Mouse (Mus musculus): ENCODE results near the gene Ccdc177. TPM values are rescaled to one million over a fixed set of nuclear protein-coding genes. Genes with fewer than 3 reads are reported as not detected.

Ccdc177 gene
- polyA plus RNA-seq, 1 experiment from 2014 or later = not detected

DNA sequence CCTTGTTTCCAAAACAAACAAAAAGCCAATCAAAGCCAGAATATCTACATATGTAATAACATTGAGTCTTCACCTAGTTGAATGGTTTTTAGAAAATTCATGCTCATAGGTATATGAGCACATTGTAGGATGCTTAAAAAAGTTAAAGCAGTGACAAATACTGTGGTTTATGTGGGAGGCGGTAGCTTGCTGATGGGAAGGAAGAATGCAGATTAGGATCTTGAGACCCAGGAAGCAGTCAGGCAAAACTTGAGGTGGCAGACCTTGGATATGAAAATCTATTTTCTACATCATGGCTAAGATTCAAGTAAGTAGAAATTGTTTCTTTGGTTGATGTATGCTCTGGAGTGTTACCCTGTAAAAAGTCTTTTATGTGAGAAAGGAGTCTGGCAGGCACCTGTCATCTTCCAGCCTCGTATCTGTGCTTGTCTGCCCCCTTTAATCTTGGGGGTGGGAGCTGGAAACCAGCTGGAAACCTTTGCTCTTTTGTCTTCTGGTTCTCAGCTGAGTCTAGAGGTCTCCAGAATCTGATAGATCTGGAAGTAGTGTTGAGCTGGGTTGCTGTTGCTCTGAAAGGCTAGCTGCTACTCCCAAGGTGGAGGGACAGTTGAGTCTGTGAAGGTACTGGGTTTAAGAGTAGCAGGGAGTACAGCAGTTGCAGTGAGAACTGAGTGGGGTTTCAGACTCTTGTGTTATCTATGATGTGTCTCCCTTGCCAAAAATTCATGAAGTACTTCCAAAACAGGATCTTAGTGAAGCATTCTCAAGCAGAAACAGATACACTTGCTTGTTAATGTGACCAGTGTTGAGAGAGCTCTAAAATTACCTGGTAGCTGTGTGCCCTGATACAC lies 34.7 kb upstream of the Ccdc177 start:
- 0 out of 2 replicates have a peak overlapping the region, but pooled peaks have one; percentile 22 for H3K27ac ChIP-seq (ENCODE audit: low read depth, low read length)
- no peaks in the 10 kb centered on the region for H3K9me3 ChIP-seq (replicated peaks; ENCODE audit: control insufficient read depth, low read length)
- peaks cover 17% of the 10 kb centered on the region for H3K4me1 ChIP-seq (ENCODE audit: control insufficient read depth, insufficient read depth, low read length)
- H3K9ac ChIP-seq (ENCODE audit: low read depth, low read length) = no peak overlapping the region
- no peak overlapping the region for H3K4me2 ChIP-seq
- WGBS (ENCODE audit: insufficient replicate concordance) = 55% methylated on average over 2 of the region's 2 CpGs
- ATAC-seq (replicated peaks; ENCODE audit: insufficient number of reproducible peaks, low FRiP score, low TSS enrichment) = no peak
- no peaks in the 10 kb centered on the region for H3K36me3 ChIP-seq (ENCODE audit: control insufficient read depth, insufficient read depth, low read length)
- H3K27me3 ChIP-seq (ENCODE audit: control insufficient read depth, insufficient read depth, low read length) = no peaks in the 10 kb centered on the region
- no peak overlapping the region for H3K4me3 ChIP-seq (ENCODE audit: low read depth, low read length)

GRCm38 (mm10) chr12:80794522-80794921 lies 34.0 kb upstream of the Ccdc177 start:
- H3K9me3 ChIP-seq (replicated peaks; ENCODE audit: control insufficient read depth, low read length) = no peaks in the 10 kb centered on the region
- no peak for ATAC-seq (replicated peaks; ENCODE audit: insufficient number of reproducible peaks, low FRiP score, low TSS enrichment)
- H3K4me1 ChIP-seq (ENCODE audit: control insufficient read depth, insufficient read depth, low read length) = peaks cover 22% of the 10 kb centered on the region
- H3K9ac ChIP-seq (ENCODE audit: low read depth, low read length) = no peak overlapping the region
- no peaks in the 10 kb centered on the region for H3K36me3 ChIP-seq (ENCODE audit: control insufficient read depth, insufficient read depth, low read length)
- 96% methylated on average over 4 of the region's 4 CpGs for WGBS (ENCODE audit: insufficient replicate concordance)
- H3K27ac ChIP-seq (ENCODE audit: low read depth, low read length) = no peak overlapping the region
- H3K4me3 ChIP-seq (ENCODE audit: low read depth, low read length) = no peak overlapping the region
- H3K4me2 ChIP-seq = no peak overlapping the region
- H3K27me3 ChIP-seq (ENCODE audit: control insufficient read depth, insufficient read depth, low read length) = no peaks in the 10 kb centered on the region

GRCm38 (mm10) chr12:80793535-80793934 lies 33.0 kb upstream of the Ccdc177 start:
- 74% methylated on average over 1 of the region's 1 CpGs for WGBS (ENCODE audit: insufficient replicate concordance)
- Histone ChIP-seq H3K27ac (ENCODE audit: low read depth, low read length) (no peak overlapping the region), H3K9ac (ENCODE audit: low read depth, low read length) (no peak overlapping the region), H3K36me3 (ENCODE audit: control insufficient read depth, insufficient read depth, low read length) (no peaks in the 10 kb centered on the region), H3K27me3 (ENCODE audit: control insufficient read depth, insufficient read depth, low read length) (no peaks in the 10 kb centered on the region), H3K4me2 (no peak overlapping the region), H3K4me1 (ENCODE audit: control insufficient read depth, insufficient read depth, low read length) (peaks cover 22% of the 10 kb centered on the region), H3K4me3 (ENCODE audit: low read depth, low read length) (no peak overlapping the region), H3K9me3 (replicated peaks; ENCODE audit: control insufficient read depth, low read length) (no peaks in the 10 kb centered on the region)
- ATAC-seq (replicated peaks; ENCODE audit: insufficient number of reproducible peaks, low FRiP score, low TSS enrichment) = no peak

DNA sequence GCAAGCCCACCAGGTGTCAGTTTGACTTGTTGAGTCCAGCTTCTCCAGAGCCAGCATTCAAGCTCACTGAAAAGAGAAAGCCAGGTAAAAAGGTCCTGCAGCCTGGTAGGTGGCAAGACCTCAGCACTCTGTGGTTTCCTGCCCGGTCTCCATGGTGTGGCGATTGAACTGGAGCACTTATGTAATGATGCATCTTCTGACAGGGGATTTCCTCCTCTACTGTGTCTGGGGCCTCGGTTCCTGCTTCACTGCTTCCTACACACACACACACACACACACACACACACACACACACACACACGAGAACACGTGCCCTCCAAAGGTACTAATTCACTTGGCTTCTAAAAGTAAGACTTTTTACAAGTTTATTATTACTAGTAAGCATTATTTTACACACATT lies 32.4 kb upstream of the Ccdc177 start:
- ATAC-seq (replicated peaks; ENCODE audit: insufficient number of reproducible peaks, low FRiP score, low TSS enrichment) = no peak
- Histone ChIP-seq H3K36me3 (ENCODE audit: control insufficient read depth, insufficient read depth, low read length) (no peaks in the 10 kb centered on the region), H3K27ac (ENCODE audit: low read depth, low read length) (no peak overlapping the region), H3K9me3 (replicated peaks; ENCODE audit: control insufficient read depth, low read length) (no peaks in the 10 kb centered on the region), H3K9ac (ENCODE audit: low read depth, low read length) (0 out of 2 replicates have a peak overlapping the region, but pooled peaks have one; percentile 10), H3K4me2 (peak overlapping the region; percentile 11; the same call in 1 of the 2 replicates), H3K27me3 (ENCODE audit: control insufficient read depth, insufficient read depth, low read length) (no peaks in the 10 kb centered on the region), H3K4me3 (ENCODE audit: low read depth, low read length) (no peak overlapping the region), H3K4me1 (ENCODE audit: control insufficient read depth, insufficient read depth, low read length) (peaks cover 24% of the 10 kb centered on the region)
- WGBS (ENCODE audit: insufficient replicate concordance) = 66% methylated on average over 5 of the region's 5 CpGs

DNA sequence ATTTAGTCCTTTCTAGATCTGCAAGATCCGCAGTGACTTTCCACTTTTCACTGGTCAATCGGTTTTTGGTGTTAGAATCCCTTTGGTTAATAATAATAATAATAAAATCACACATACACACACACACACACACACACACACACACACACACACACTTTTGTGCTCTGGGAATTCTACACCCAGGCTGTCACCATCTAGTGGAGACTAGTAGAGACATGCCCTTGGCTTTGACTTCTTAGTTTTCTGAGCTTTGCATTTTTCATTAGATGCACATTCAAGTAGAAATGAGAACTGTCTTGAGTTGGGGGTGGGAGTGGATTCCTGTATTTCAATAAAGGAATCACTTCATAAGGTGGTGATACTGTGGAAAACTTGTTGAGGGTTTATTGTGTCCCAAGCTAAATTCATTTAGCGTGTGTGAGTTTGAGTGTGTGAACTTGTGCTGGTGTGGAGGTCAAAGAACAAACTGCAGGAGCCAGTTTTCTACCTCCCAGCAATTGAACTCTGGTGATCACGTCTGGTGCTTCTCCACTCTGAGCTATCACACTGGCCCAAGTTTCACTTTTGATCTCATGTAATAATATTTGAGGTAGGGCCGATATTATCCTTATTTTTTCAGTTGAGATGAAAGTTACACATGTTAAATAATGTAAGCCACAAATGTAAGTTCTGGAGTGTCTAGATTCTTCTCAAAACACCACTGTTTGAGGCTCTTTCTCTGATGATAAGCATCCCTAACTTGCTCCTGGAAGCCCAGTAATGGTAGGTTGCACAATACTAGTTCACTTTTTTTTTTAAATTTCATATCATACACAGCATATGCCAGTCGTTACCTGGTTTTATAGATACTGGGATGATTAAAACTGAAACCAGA lies 31.3 kb upstream of the Ccdc177 start:
- no peak for ATAC-seq (replicated peaks; ENCODE audit: insufficient number of reproducible peaks, low FRiP score, low TSS enrichment)
- peak overlapping the region; percentile 38; the same call in 1 of the 2 replicates for H3K27ac ChIP-seq (ENCODE audit: low read depth, low read length)

DNA sequence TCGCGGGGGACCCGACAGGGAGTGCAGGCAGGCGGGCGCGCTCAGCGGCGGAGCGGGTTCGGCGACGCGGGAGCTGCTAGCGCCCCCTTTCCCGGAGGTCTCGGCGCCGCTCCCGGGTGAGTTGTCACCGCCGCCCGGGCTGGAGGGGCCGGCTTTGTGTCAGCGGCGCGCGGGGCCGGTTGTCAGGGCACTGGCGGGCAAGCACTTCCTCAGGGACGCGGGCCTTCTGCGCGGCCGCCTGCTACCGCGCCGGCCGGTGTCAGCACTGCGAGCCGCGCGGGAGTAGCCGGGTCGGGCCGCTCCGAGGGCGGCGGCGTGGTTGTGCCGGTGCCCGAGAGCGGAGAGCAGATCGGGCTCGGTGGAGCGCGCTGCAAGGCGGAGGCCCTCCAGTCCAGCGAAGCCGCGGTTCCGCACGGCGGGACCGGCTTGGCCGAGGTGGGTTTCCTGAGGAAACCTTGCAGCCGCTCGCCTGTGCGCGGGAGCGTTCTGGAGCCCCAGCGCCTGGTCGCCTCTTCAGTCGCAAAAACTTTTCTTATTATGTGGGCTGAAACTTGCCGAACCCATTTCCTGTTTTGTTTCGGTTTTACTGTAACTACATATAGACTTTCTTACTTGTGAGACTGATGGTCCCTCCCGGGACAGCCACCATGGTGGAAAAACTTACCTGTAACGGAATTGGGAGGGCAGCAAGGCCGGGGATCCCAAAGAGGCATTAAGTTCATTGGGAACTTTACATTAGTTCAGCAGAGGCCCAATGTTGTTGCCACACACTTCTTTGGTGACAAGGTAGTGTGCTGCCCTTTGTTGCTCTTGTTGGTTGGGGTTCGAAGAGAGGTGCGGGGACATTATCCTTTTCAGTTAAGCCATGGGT lies 30.4 kb upstream of the Ccdc177 start:
- H3K4me2 ChIP-seq = peak overlapping the region; percentile 75
- peak overlapping the region; percentile 98 for H3K4me3 ChIP-seq (ENCODE audit: low read depth, low read length)
- H3K9me3 ChIP-seq (replicated peaks; ENCODE audit: control insufficient read depth, low read length) = no peaks in the 10 kb centered on the region
- H3K9ac ChIP-seq (ENCODE audit: low read depth, low read length) = peak overlapping the region; percentile 97
- no peaks in the 10 kb centered on the region for H3K36me3 ChIP-seq (ENCODE audit: control insufficient read depth, insufficient read depth, low read length)
- ATAC-seq (replicated peaks; ENCODE audit: insufficient number of reproducible peaks, low FRiP score, low TSS enrichment) = peak; percentile 66
- peak overlapping the region; percentile 97 for H3K27ac ChIP-seq (ENCODE audit: low read depth, low read length)
- H3K4me1 ChIP-seq (ENCODE audit: control insufficient read depth, insufficient read depth, low read length) = peaks cover 29% of the 10 kb centered on the region
- no peaks in the 10 kb centered on the region for H3K27me3 ChIP-seq (ENCODE audit: control insufficient read depth, insufficient read depth, low read length)
- under 1% methylated on average over 72 of the region's 80 CpGs for WGBS (ENCODE audit: insufficient replicate concordance)

More for the DNA sequence above, 31.3 kb upstream of the Ccdc177 start:
- Histone ChIP-seq H3K9ac (ENCODE audit: low read depth, low read length) (peak overlapping the region; percentile 97), H3K36me3 (ENCODE audit: control insufficient read depth, insufficient read depth, low read length) (no peaks in the 10 kb centered on the region), H3K4me3 (ENCODE audit: low read depth, low read length) (peak overlapping the region; percentile 98), H3K4me1 (ENCODE audit: control insufficient read depth, insufficient read depth, low read length) (peaks cover 29% of the 10 kb centered on the region), H3K4me2 (peak overlapping the region; percentile 75), H3K9me3 (replicated peaks; ENCODE audit: control insufficient read depth, low read length) (no peaks in the 10 kb centered on the region), H3K27me3 (ENCODE audit: control insufficient read depth, insufficient read depth, low read length) (no peaks in the 10 kb centered on the region)
- 42% methylated on average over 6 of the region's 6 CpGs for WGBS (ENCODE audit: insufficient replicate concordance)

- H3K4me3 ChIP-seq (ENCODE audit: low read depth, low read length) = peak within 1 kb of the TSS; percentile 98
- no peaks in the 10 kb centered on the region for H3K36me3 ChIP-seq (ENCODE audit: control insufficient read depth, insufficient read depth, low read length)
- no peaks in the 10 kb centered on the region for H3K9me3 ChIP-seq (replicated peaks; ENCODE audit: control insufficient read depth, low read length)
- 3% methylated on average over 55 of the region's 56 CpGs for WGBS (ENCODE audit: insufficient replicate concordance)
- H3K27me3 ChIP-seq (ENCODE audit: control insufficient read depth, insufficient read depth, low read length) = no peaks in the 10 kb centered on the region
- H3K27ac ChIP-seq (ENCODE audit: low read depth, low read length) = peak within 1 kb of the TSS; percentile 97
- H3K9ac ChIP-seq (ENCODE audit: low read depth, low read length) = peak within 1 kb of the TSS; percentile 97
- H3K4me2 ChIP-seq = peak within 1 kb of the TSS; percentile 75
- peaks cover 22% of the 10 kb centered on the region for H3K4me1 ChIP-seq (ENCODE audit: control insufficient read depth, insufficient read depth, low read length)
- ATAC-seq (replicated peaks; ENCODE audit: insufficient number of reproducible peaks, low FRiP score, low TSS enrichment) = peak; percentile 99
Measured at GRCm38 (mm10) chr12:80789849-80790694, 29.6 kb upstream of the Ccdc177 start, which contains the start of gene Susd6. TSS of gene Susd6 (plus strand) at chr12:80790510.
